Mouse (Mus musculus) hindbrain, postnatal 0 days (tissue): ENCODE measurements around the gene Midn. TPM values are rescaled to one million over a fixed set of nuclear protein-coding genes. Genes with fewer than 3 reads are reported as not detected.

Experiments
- ATAC-seq: fragments of 200-750 bp; cut with Nextera tagmentation; 2 replicates; pipeline ENCODE4 v1.8.0; 2017; ENCODE audit warnings: mild to moderate bottlenecking, moderate TSS enrichment, moderate library complexity
- DNase-seq: peaks from one replicate; pipeline ENCODE4 v3.0.0-alpha.2; 2015; ENCODE audit warnings: low spot score
- H3K27ac ChIP-seq: fragments of 300-500 bp; sonication (generic); 2 replicates; pipeline ENCODE4 v1.5.1; 2014; ENCODE audit warnings: mild to moderate bottlenecking
- H3K27me3 ChIP-seq: fragments of 300-500 bp; sonication (generic); 2 replicates; pipeline ENCODE4 v1.6.1; 2014; ENCODE audit warnings: low read length, mixed read lengths; ENCODE audit not compliant: insufficient read depth
- H3K36me3 ChIP-seq: fragments of 300-500 bp; sonication (generic); 2 replicates; pipeline ENCODE4 v1.6.1; 2014; ENCODE audit warnings: low read length, mixed read lengths; ENCODE audit not compliant: insufficient read depth
- H3K4me1 ChIP-seq: fragments of 300-500 bp; sonication (generic); 2 replicates; pipeline ENCODE4 v1.6.1; 2014; ENCODE audit warnings: antibody characterized with exemption, low read length, mixed read lengths; ENCODE audit not compliant: insufficient read depth
- H3K4me2 ChIP-seq: fragments of 300-500 bp; sonication (generic); 2 replicates; pipeline ENCODE4 v1.6.1; 2014; ENCODE audit warnings: low read depth, mild to moderate bottlenecking, low read length, moderate library complexity, mixed read lengths
- H3K4me3 ChIP-seq: fragments of 300-500 bp; sonication (generic); 2 replicates; pipeline ENCODE4 v1.5.1; 2014; ENCODE audit warnings: low read length
- H3K9ac ChIP-seq: fragments of 300-500 bp; sonication (generic); replicated peaks from 2 replicates; pipeline ENCODE4 v1.6.1; 2014; ENCODE audit warnings: mild to moderate bottlenecking, low read length, moderate library complexity, mixed read lengths
- H3K9me3 ChIP-seq: fragments of 300-500 bp; sonication (generic); 2 replicates; pipeline ENCODE4 v1.6.1; 2016; ENCODE audit warnings: low read length, mixed read lengths
- CTCF ChIP-seq: IDR thresholded peaks from 2 replicates; pipeline ENCODE4 v1.5.1; 2016; ENCODE audit warnings: antibody characterized with exemption, control low read depth, low read depth
- WGBS: fragments of 180-500 bp; shearing (Covaris S2); extraction: QIAGEN DNeasy Blood & Tissue Kit; methylation state at CpG from one replicate; pipeline ENCODE4 v1.1.7; 2014; 5-methylcytosine and 5-hydroxymethylcytosine counted together
- polyA plus RNA-seq: library from polyadenylated mRNA; unstranded; fragments of >200 nt; fragmentation: Nextera tagmentation; extraction: Ambion mirVana; gene quantifications from 2 replicates; pipeline ENCODE4 v1.2.1, GENCODE M21; 2015
- total RNA-seq: library from RNA; depleted of rRNA; stranded (reverse); fragments of >200 nt; gene quantifications from 2 replicates; pipeline ENCODE4 v1.2.3, GENCODE M21; 2014

The Midn gene
- total and polyA plus RNA-seq, 2 experiments from 2014 or later = 14.7 to 172 TPM

- under 1% methylated on average over 55 of the region's 55 CpGs for WGBS
- peak overlapping the region; percentile 22; the same call in 1 of the 2 replicates for H3K9ac ChIP-seq
- H3K27ac ChIP-seq = peak overlapping the region; percentile 96
- H3K4me2 ChIP-seq = peak overlapping the region; percentile 57
- H3K4me3 ChIP-seq = peak overlapping the region; percentile 33
- H3K36me3 ChIP-seq = peaks cover 22% of the 10 kb centered on the region
- TF ChIP-seq CTCF = peak; percentile 6; the same call in 1 of the 2 replicates
- H3K9me3 ChIP-seq = no peaks in the 10 kb centered on the region
- H3K4me1 ChIP-seq = peaks cover 13% of the 10 kb centered on the region
- DNase-seq (peak; percentile 100), ATAC-seq (peak; percentile 92)
- H3K27me3 ChIP-seq = no peaks in the 10 kb centered on the region
These were observed 11.7 kb downstream of the Midn start for GRCm38 (mm10) chr10:80159561-80160454.

DNA sequence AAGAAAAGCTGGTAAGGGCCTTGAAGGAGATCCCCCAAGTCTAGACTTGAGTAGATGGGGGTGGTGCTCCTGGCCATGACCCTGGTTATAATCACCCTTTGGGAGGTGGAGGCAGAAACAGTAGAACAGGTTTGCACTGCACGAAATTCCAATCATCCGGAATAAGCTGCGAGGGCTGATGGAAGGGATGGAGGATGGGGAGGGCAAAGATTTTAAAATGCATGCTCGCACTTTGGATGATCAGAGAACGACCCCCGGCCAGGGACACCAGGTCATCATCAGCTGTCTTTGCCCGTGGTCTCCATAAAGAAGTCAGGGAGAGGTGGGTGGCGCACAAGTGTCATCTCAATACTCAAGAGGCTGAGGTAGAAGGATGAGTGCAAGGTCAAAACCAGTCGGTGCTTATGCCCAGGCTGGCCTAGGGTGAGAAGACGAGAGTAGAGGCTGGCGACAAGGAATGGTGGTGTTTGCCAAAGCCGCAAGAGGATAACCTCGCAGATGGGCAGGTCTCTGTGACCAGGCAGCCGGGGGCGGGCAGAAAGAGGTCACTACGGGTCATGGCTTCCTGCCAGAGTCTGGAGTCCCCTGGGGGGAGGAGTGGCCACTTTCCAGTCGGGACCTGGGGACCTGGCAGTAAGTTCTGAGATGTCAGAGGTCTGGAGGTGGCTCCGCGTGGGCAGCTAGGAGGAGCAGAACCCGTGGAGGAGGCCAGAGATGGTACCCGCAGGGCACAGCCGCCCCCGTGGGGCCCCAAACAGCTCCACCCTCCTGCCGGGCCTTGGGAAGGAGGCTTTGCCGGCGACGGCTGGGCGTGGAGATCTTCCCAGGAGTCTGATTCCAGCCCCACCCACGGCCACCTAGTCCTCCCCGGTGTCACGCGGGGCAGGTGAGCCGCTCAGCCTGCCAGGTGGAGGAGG is 12.6 kb downstream of the Midn start:
- DNase-seq = peak; percentile 61
- Histone ChIP-seq H3K4me2 (peak overlapping the region; percentile 57), H3K36me3 (peaks cover 13% of the 10 kb centered on the region), H3K4me1 (peaks cover 20% of the 10 kb centered on the region), H3K4me3 (peak overlapping the region; percentile 33), H3K9ac (peak overlapping the region; percentile 43), H3K27me3 (no peaks in the 10 kb centered on the region), H3K27ac (peak overlapping the region; percentile 96), H3K9me3 (no peaks in the 10 kb centered on the region)
- 3% methylated on average over 32 of the region's 33 CpGs for WGBS
- TF ChIP-seq CTCF = no peak
- ATAC-seq = no peak

- H3K9ac ChIP-seq = no peak overlapping the region
- ATAC-seq (no peak), DNase-seq (no peak)
- no peak for TF ChIP-seq CTCF
- no peaks in the 10 kb centered on the region for H3K9me3 ChIP-seq
- 15% methylated on average over 6 of the region's 7 CpGs for WGBS
- peak overlapping the region; percentile 57 for H3K4me2 ChIP-seq
- peaks cover 24% of the 10 kb centered on the region for H3K4me1 ChIP-seq
- H3K27me3 ChIP-seq = no peaks in the 10 kb centered on the region
- H3K36me3 ChIP-seq = peaks cover 3% of the 10 kb centered on the region
- H3K4me3 ChIP-seq = no peak overlapping the region
- H3K27ac ChIP-seq = peak overlapping the region; percentile 20; the same call in 1 of the 2 replicates
These were observed 13.6 kb downstream of the Midn start for GRCm38 (mm10) chr10:80161522-80162242.

DNA sequence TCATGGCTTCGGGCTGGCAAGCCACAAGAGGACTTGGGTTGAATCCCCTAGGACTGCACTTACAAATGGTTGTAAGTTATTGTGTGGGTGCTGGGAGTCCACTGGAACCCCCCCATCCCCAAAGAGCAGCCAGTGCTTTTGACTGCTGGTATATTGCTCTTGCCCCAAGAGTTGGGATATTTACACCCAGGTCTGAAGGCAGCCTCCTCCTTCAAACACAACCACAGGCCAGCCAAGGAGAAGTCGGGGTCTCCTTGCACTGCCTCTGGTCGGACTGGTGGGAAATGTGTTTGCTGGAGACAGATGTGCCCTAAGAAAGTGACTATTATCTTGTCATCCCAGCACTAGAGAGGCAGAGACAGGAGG is 14.2 kb downstream of the Midn start:
- H3K9ac ChIP-seq = no peak overlapping the region
- H3K27ac ChIP-seq = peak overlapping the region; percentile 20; the same call in 1 of the 2 replicates
- H3K36me3 ChIP-seq = no peaks in the 10 kb centered on the region
- TF ChIP-seq CTCF = no peak
- H3K27me3 ChIP-seq = no peaks in the 10 kb centered on the region
- ATAC-seq (no peak), DNase-seq (no peak)
- H3K9me3 ChIP-seq = no peaks in the 10 kb centered on the region
- H3K4me2 ChIP-seq = no peak overlapping the region
- H3K4me1 ChIP-seq = peaks cover 27% of the 10 kb centered on the region
- 79% methylated on average over 3 of the region's 3 CpGs for WGBS
- no peak overlapping the region for H3K4me3 ChIP-seq

DNA sequence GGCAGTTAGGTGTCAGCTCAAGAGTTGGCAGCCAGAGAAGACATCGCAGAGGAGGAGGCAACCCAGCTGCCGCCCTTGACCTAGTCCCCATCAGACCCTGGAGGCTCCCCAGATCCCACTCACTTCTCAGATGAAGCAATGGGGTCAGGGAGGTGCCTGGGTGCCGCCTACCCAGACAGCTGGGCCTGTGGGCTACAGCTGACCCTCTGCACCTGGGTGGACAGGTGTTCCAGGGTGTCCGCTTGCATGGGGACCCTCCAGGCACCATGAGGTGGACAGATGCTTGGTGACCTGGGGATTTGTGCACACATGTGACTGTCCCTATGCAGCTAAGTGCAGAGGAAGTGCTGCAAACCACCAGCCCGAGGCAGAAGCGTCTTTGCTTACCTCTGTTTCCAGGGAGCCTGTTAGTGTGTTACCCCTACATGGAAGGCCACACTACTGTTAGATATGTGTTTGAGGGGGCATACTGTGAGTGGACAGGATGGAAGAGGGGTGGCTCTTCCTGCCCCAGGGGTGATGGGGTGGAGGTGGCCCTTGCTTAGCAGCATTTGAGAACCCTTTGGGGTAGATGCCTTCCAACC is 14.7 kb downstream of the Midn start:
- Histone ChIP-seq H3K9me3 (no peaks in the 10 kb centered on the region), H3K4me3 (no peak overlapping the region), H3K4me2 (no peak overlapping the region), H3K4me1 (peaks cover 27% of the 10 kb centered on the region), H3K27ac (no peak overlapping the region), H3K9ac (no peak overlapping the region), H3K27me3 (no peaks in the 10 kb centered on the region), H3K36me3 (no peaks in the 10 kb centered on the region)
- WGBS = 87% methylated on average over 6 of the region's 6 CpGs
- ATAC-seq = no peak
- no peak for TF ChIP-seq CTCF
- no peak for DNase-seq

DNA sequence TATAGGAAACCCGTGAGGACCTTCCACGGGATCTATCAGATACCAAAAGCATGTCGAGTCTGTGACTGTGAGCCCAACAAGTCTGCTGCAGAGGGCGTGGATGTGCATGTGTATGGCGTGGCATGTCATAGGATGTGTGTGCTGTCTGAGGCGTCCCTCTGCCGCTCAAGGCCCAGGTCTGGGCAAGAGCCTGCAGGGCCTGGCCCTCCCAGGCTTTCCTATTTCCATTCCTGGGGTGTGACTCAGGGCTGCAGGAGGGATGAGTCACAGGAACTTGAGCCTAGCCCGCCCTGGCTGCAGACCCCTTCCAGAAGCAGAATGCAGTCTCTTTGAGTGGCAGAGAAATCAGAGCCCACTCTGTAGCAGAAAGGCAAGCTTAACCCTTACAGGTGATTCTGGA is 15.6 kb downstream of the Midn start:
- Histone ChIP-seq H3K27ac (peak overlapping the region; percentile 78; the same call in 1 of the 2 replicates), H3K36me3 (no peaks in the 10 kb centered on the region), H3K4me3 (no peak overlapping the region), H3K9me3 (no peaks in the 10 kb centered on the region), H3K9ac (peak overlapping the region; percentile 60; the same call in 1 of the 2 replicates), H3K27me3 (no peaks in the 10 kb centered on the region), H3K4me2 (peak overlapping the region; percentile 73; the same call in 1 of the 2 replicates), H3K4me1 (peaks cover 28% of the 10 kb centered on the region)
- no peak for TF ChIP-seq CTCF
- ATAC-seq (no peak), DNase-seq (no peak)
- 74% methylated on average over 8 of the region's 8 CpGs for WGBS
